Mouse (Mus musculus) heart, adult 2 months (tissue): ENCODE measurements around the gene Olfr131.

Source experiments
- CTCF ChIP-seq: fragments of 200-600 bp; IDR thresholded peaks from 2 replicates; pipeline ENCODE4 v1.8.1; 2022; ENCODE audit warnings: antibody characterized with exemption, mild to moderate bottlenecking, moderate library complexity
- POLR2A ChIP-seq: fragments of 200-500 bp; IDR thresholded peaks from 2 replicates; pipeline ENCODE4 v1.6.1; 2011; ENCODE audit warnings: mild to moderate bottlenecking, low read depth, low read length, control low read depth; ENCODE audit not compliant: insufficient read depth

GRCm38 (mm10) chr17:38063621-38064020 lies 24.9 kb downstream of the Olfr131 start, which contains the start of gene Olfr130:
- TF ChIP-seq POLR2A (no peak), CTCF (no peak)
